Mouse (Mus musculus) ES-E14 (cell line): ENCODE results near the gene Ppp1r9b. TPM values are rescaled to one million over a fixed set of nuclear protein-coding genes. Genes with fewer than 3 reads are reported as not detected.
A peak's percentile ranks its signal among the peaks of the same experiment; 100 is the strongest.

Experiments used
- DNase-seq: peaks from one replicate; pipeline ENCODE4 v3.0.0-alpha.2; 2013; ENCODE audit warnings: low read depth, low spot score
- H3K27ac ChIP-seq: 2 replicates; pipeline ENCODE4 v1.5.1; 2012; ENCODE audit warnings: low read depth, mild to moderate bottlenecking, low read length, moderate library complexity, mixed read lengths; ENCODE audit not compliant: poor library complexity, insufficient read depth, severe bottlenecking
- H3K36me3 ChIP-seq: 2 replicates; pipeline ENCODE4 v1.6.1; 2012; ENCODE audit warnings: mild to moderate bottlenecking, low read length, moderate library complexity, mixed read lengths; ENCODE audit not compliant: control insufficient read depth, poor library complexity, insufficient read depth, severe bottlenecking
- H3K4me1 ChIP-seq, 2 experiments: fragments of 150-350 bp in 1 of 2; sonication (generic) in 1 of 2; 2 replicates each; pipeline ENCODE4 v1.6.1; 2012; ENCODE audit warnings: low read length in 2 of 2, mild to moderate bottlenecking in 1 of 2, mixed read lengths in 1 of 2; ENCODE audit not compliant: control insufficient read depth in 2 of 2, insufficient read depth in 2 of 2, poor library complexity in 1 of 2
- H3K4me3 ChIP-seq, 2 experiments: fragments of 150-350 bp in 1 of 2; sonication (generic) in 1 of 2; 2 replicates each; pipeline ENCODE4 v1.5.1; 2012; ENCODE audit warnings: low read length in 2 of 2, low read depth in 1 of 2, mild to moderate bottlenecking in 1 of 2, mixed read lengths in 1 of 2; ENCODE audit not compliant: insufficient read depth in 1 of 2, poor library complexity in 1 of 2, severe bottlenecking in 1 of 2
- H3K9ac ChIP-seq: 2 replicates; pipeline ENCODE4 v1.6.1; 2012; ENCODE audit warnings: low read depth, mild to moderate bottlenecking, low read length, mixed read lengths; ENCODE audit not compliant: poor library complexity, insufficient read depth, severe bottlenecking
- H3K9me3 ChIP-seq: fragments of 150-350 bp; sonication (generic); 2 replicates; pipeline ENCODE4 v1.6.1; 2012; ENCODE audit warnings: low read depth, mild to moderate bottlenecking, low read length; ENCODE audit not compliant: control insufficient read depth, insufficient read depth
- CHD2 ChIP-seq: IDR thresholded peaks from 2 replicates; pipeline ENCODE4 v1.6.1; 2014; ENCODE audit warnings: mild to moderate bottlenecking, low read depth, low read length, inconsistent platforms
- HCFC1 ChIP-seq: IDR thresholded peaks from 2 replicates; pipeline ENCODE4 v1.6.1; 2012; ENCODE audit warnings: low read length, inconsistent platforms, borderline replicate concordance; ENCODE audit not compliant: insufficient read depth
- MAFK ChIP-seq: IDR thresholded peaks from 2 replicates; pipeline ENCODE4 v1.6.1; 2014; ENCODE audit warnings: mild to moderate bottlenecking, low read depth, low read length, inconsistent platforms; ENCODE audit not compliant: insufficient read depth
- ZC3H11A ChIP-seq: IDR thresholded peaks from 2 replicates; pipeline ENCODE4 v1.6.1; 2012; ENCODE audit warnings: low read depth, mild to moderate bottlenecking, inconsistent platforms, low read length, borderline replicate concordance
- ZNF384 ChIP-seq: IDR thresholded peaks from 2 replicates; pipeline ENCODE4 v1.6.1; 2012; ENCODE audit warnings: low read depth, low read length, inconsistent platforms
- in situ Hi-C, 2 experiments: fragments of 600-800 bp; cut with MboI; formaldehyde crosslinking; loops; one replicate each; pipeline ENCODE4 v1.15.1; 2025; ENCODE audit warnings: low sequenced_read_pairs in 2 of 2, inconsistent platforms in 1 of 2; ENCODE audit not compliant: unreplicated experiment in 2 of 2
- total RNA-seq: library from RNA; depleted of rRNA; stranded (reverse); fragments of 300-350 nt; gene quantifications from 2 replicates; pipeline ENCODE4 v1.2.3, GENCODE M21; 2012

The Ppp1r9b gene
- total RNA-seq, 1 experiment, result 29.5 TPM

DNA sequence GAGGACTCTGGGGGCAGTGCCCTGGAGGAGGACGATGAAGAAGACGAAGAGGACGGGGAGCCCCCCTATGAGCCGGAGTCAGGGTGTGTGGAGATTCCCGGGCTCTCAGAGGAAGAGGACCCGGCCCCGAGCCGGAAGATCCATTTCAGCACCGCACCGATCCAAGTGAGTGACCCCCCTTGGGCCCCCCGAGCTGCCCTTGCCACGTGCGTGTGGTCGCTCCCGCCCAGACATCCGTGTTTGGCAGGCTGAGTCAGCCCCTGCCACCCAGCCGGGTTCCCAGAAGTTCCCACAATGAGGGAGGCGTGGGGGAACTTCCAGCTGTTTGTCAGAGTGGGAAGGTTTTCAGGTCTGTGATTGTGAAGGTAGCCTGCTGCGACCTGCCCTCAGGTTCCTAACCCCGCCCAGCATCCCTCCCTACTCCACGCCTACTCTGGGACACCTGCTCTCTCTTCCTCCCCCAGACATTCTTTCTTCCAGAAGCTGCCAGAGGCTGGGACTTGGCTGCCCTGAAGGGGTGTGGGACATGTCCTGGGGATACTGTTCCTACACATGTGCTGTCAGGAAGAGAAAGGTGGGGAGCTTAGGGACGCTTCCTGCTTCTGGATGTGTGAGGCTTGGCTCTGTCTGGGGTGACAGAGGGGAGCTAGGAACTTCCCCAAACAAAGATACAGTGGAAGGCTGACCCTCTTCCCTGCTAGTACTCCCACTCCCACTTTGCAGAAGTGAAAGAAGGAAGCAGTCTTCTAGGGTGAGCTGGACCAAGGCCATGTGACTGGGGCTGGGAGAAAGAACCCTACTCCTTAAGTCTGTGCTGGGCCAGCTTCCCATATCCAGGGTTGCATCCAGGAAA, 2.1 kb downstream of the Ppp1r9b start:
- H3K4me3 ChIP-seq, result peak overlapping the region; percentile 81 to 89
- in situ Hi-C loops, result no loop called here
- no peak overlapping the region for H3K27ac ChIP-seq
- H3K36me3 ChIP-seq, result peaks cover 13% of the 10 kb centered on the region; the same call in 1 of the 2 replicates
- TF ChIP-seq ZC3H11A (no peak), HCFC1 (0 out of 2 replicates have a peak, but pooled peaks have one; percentile 34), CHD2 (no peak)
- peaks cover 3 to 27% of the 10 kb centered on the region in 2 experiments; a peak in 3 of 4 replicates for H3K4me1 ChIP-seq
- DNase-seq, result peak; percentile 75
- no peaks in the 10 kb centered on the region for H3K9me3 ChIP-seq
- peak overlapping the region; percentile 79 for H3K9ac ChIP-seq

DNA sequence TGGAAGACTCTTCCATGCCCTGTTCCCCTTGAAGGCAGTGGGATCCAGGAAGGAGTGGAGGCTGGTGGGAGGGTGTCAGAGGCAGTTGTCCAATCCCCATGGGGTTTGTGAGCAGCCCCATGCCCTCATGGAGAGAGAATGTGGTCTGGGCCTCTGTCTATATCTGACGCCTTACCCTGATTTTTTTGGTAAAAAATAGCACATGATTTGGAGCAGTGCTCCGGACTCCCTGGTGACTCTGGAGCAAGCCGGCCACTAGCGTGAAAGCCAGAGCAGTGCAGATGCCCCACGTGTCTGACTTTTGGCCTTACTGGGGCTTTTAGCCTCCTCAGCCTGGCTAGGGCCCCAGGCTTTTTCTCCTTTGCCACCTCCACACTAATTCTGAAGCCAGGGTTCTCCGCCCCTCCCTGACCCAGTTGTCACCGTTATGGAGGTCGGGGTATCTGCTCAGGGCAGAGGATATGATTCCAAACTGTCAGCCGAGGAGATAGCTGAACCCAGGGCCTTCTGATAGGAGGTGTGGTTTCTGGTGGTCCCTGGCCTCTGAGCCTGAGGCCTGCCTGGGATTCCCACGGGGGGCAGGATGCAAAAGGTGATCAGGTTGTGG, 3.5 kb downstream of the Ppp1r9b start:
- Histone ChIP-seq H3K9me3 (no peaks in the 10 kb centered on the region), H3K4me3 (no peak overlapping the region), H3K4me1 (peaks cover 0 to 18% of the 10 kb centered on the region in 2 experiments; a peak in 3 of 4 replicates), H3K27ac (no peak overlapping the region), H3K36me3 (peaks cover 13% of the 10 kb centered on the region; the same call in 1 of the 2 replicates), H3K9ac (no peak overlapping the region)
- in situ Hi-C loops, result no loop called here
- TF ChIP-seq HCFC1, result no peak
- TF ChIP-seq ZNF384, result no peak
- no peak for TF ChIP-seq ZC3H11A
- TF ChIP-seq MAFK, result no peak
- TF ChIP-seq CHD2, result no peak
- no peak for DNase-seq

DNA sequence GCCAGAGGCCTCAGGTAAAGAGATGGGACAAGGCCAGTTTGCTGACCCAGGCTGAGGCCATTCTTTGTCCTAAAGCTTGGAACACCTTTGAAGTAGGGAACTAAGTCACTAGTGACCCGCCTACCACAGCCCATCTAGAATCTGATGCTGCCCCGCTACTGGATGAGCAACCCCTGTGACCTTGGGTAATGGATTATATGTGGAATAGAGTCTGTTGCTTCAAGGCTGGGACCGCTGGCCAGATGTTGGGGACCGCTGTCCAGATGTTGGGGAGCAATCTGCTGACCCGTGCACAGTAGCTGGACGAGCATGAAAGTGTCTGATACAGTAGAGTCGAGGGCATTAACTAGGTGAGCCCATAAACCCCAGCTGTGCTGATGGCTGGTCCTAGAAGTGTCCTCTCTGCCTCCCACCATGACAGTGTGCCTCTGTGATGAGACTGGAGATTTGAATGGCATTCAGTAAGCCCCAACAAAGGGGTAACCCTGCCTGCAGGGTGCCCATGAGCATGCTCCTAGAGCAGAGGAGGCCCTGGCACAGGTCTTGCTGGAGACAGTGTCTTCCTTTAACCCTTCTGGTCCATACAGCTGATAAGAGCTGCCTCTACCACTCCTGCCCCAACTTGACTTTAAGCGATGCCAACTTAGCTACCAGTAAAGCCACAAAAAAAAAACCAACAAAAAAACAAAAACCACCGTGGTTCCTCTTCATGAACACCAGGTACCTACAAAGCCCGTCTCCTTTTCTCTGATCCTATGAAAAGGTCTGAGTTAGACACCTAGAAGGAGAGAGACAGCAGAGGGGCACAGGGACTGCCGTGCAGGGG, 4.3 kb downstream of the Ppp1r9b start:
- H3K9me3 ChIP-seq, result no peaks in the 10 kb centered on the region
- DNase-seq, result no peak
- in situ Hi-C loops, result no loop called here
- TF ChIP-seq HCFC1, result no peak
- no peak for TF ChIP-seq ZC3H11A
- no peak for TF ChIP-seq MAFK
- TF ChIP-seq CHD2, result no peak
- TF ChIP-seq ZNF384, result no peak
- H3K4me3 ChIP-seq, result no peak overlapping the region
- no peak overlapping the region for H3K27ac ChIP-seq
- peaks cover 13% of the 10 kb centered on the region; the same call in 1 of the 2 replicates for H3K36me3 ChIP-seq
- H3K9ac ChIP-seq, result no peak overlapping the region
- H3K4me1 ChIP-seq, result peaks cover 0 to 18% of the 10 kb centered on the region in 2 experiments; a peak in 2 of 4 replicates

DNA sequence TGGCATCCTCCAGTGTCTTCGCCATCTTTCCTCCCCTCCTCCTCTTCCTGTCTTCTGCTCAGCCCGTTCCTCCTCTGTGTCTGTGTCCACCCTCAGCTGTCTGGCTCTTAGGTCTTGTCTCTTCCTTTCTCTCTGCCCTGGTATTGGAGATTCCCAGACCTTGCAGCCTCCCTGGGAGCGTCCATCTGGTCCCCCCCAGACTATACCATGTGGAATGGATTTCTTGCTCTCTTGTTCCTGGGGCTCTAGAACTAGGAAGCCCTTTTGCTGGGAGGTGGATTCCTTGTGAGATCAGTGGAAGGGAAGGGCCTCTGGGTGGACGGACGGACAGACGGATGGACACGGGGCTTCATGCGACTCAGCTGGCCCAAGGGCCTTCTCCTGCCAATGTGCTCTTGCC, 5.3 kb downstream of the Ppp1r9b start:
- DNase-seq, result no peak
- no peak overlapping the region for H3K27ac ChIP-seq
- H3K36me3 ChIP-seq, result peaks cover 13% of the 10 kb centered on the region; the same call in 1 of the 2 replicates
- in situ Hi-C loops, result no loop called here
- no peak overlapping the region for H3K4me3 ChIP-seq
- H3K4me1 ChIP-seq, result peaks cover 0 to 24% of the 10 kb centered on the region in 2 experiments; a peak in 2 of 4 replicates
- TF ChIP-seq HCFC1 (no peak), MAFK (no peak), ZNF384 (no peak), CHD2 (no peak), ZC3H11A (no peak)
- H3K9me3 ChIP-seq, result no peaks in the 10 kb centered on the region
- no peak overlapping the region for H3K9ac ChIP-seq
